Mouse (Mus musculus) C2C12 (cell line): ENCODE data around the gene Ltbp2. TPM values are rescaled to one million over a fixed set of nuclear protein-coding genes. Genes with fewer than 3 reads are reported as not detected.
A peak's percentile ranks its signal among the peaks of the same experiment; 100 is the strongest.

ENCODE experiments used
- H3K27me3 ChIP-seq: one replicate; pipeline ENCODE4 v1.6.1; 2011; ENCODE audit not compliant: control insufficient read depth, insufficient read depth, insufficient read length
- H3K36me3 ChIP-seq: one replicate; pipeline ENCODE4 v1.6.1; 2011; ENCODE audit not compliant: control insufficient read depth, insufficient read depth
- H3K4me3 ChIP-seq: one replicate; pipeline ENCODE4 v1.5.1; 2011; ENCODE audit warnings: mild to moderate bottlenecking, control low read depth; ENCODE audit not compliant: poor library complexity, insufficient read depth, severe bottlenecking
- H3K79me2 ChIP-seq: one replicate; pipeline ENCODE4 v1.6.1; 2011; ENCODE audit not compliant: control insufficient read depth, insufficient read depth
- H3K79me3 ChIP-seq: one replicate; pipeline ENCODE4 v1.6.1; 2011; ENCODE audit warnings: low read depth, control low read depth
- H3ac ChIP-seq: one replicate; pipeline ENCODE3; 2011; ENCODE audit warnings: low read depth; ENCODE audit not compliant: control insufficient read depth, insufficient read length
- CEBPB ChIP-seq: IDR thresholded peaks from one replicate; pipeline ENCODE4 v1.6.1; 2011; ENCODE audit warnings: low read depth, mild to moderate bottlenecking, control low read depth, moderate library complexity
- CTCF ChIP-seq: IDR thresholded peaks from one replicate; pipeline ENCODE4 v1.5.1; 2011; ENCODE audit not compliant: control insufficient read depth, insufficient read depth, insufficient read length
- FOSL1 ChIP-seq: IDR thresholded peaks from one replicate; pipeline ENCODE4 v1.8.0; 2011; ENCODE audit warnings: mild to moderate bottlenecking, low read length; ENCODE audit not compliant: poor library complexity, insufficient read depth, severe bottlenecking
- MAX ChIP-seq: IDR thresholded peaks from one replicate; pipeline ENCODE4 v1.6.1; 2011; ENCODE audit warnings: mild to moderate bottlenecking, control low read depth
- MYOD1 ChIP-seq: IDR thresholded peaks from one replicate; pipeline ENCODE4 v1.6.1; 2011; ENCODE audit warnings: low read depth; ENCODE audit not compliant: control insufficient read depth, insufficient read length
- MYOG ChIP-seq: IDR thresholded peaks from one replicate; pipeline ENCODE4 v1.6.1; 2011; ENCODE audit not compliant: control insufficient read depth, insufficient read length; ENCODE audit errors: extremely low read depth
- USF1 ChIP-seq: IDR thresholded peaks from one replicate; pipeline ENCODE4 v1.6.1; 2011; ENCODE audit warnings: low read depth, mild to moderate bottlenecking, control low read depth, moderate library complexity
- polyA plus RNA-seq: library from polyadenylated mRNA; unstranded; fragments of >200 nt; fragmentation: generic; extraction: Trizol; gene quantifications from one replicate; pipeline ENCODE4 v1.2.1, GENCODE M21; 2012; ENCODE audit warnings: missing spikeins

Ltbp2 gene
- polyA plus RNA-seq, 1 experiment = 49.5 TPM

GRCm38 (mm10) chr12:84851403-84852040 is 24.8 kb downstream of the Ltbp2 start:
- Histone ChIP-seq H3ac (no peak overlapping the region), H3K27me3 (no peaks in the 10 kb centered on the region), H3K79me3 (no peaks in the 10 kb centered on the region), H3K79me2 (no peaks in the 10 kb centered on the region), H3K36me3 (peaks cover 32% of the 10 kb centered on the region), H3K4me3 (no peak overlapping the region)
- TF ChIP-seq USF1 (no peak), FOSL1 (no peak), CEBPB (no peak), MAX (no peak), CTCF (no peak), MYOG (no peak), MYOD1 (no peak)

- H3K79me3 ChIP-seq = peaks cover 5% of the 10 kb centered on the region
- TF ChIP-seq USF1 (no peak), MAX (no peak), MYOD1 (no peak), CTCF (no peak), FOSL1 (no peak), MYOG (no peak), CEBPB (no peak)
- peak overlapping the region; percentile 68 for H3ac ChIP-seq
- H3K4me3 ChIP-seq = no peak overlapping the region
- peaks cover 19% of the 10 kb centered on the region for H3K79me2 ChIP-seq
- H3K36me3 ChIP-seq = peaks cover 41% of the 10 kb centered on the region
- H3K27me3 ChIP-seq = no peaks in the 10 kb centered on the region
Measured at GRCm38 (mm10) chr12:84847882-84848281, 28.4 kb downstream of the Ltbp2 start.

- Histone ChIP-seq H3K4me3 (no peak overlapping the region), H3K27me3 (no peaks in the 10 kb centered on the region)
Measured at GRCm38 (mm10) chr12:84847480-84847879, 28.9 kb downstream of the Ltbp2 start.

GRCm38 (mm10) chr12:84846594-84847014 is 29.7 kb downstream of the Ltbp2 start:
- Histone ChIP-seq H3K27me3 (no peaks in the 10 kb centered on the region), H3K4me3 (no peak overlapping the region), H3K36me3 (peaks cover 34% of the 10 kb centered on the region), H3K79me2 (peaks cover 19% of the 10 kb centered on the region), H3ac (no peak overlapping the region), H3K79me3 (peaks cover 5% of the 10 kb centered on the region)
- no peak for TF ChIP-seq CTCF
- peak; percentile 43 for TF ChIP-seq USF1
- no peak for TF ChIP-seq MYOG
- TF ChIP-seq MAX = peak; percentile 72
- peak; percentile 79 for TF ChIP-seq FOSL1
- peak; percentile 56 for TF ChIP-seq CEBPB
- peak; percentile 41 for TF ChIP-seq MYOD1

More at GRCm38 (mm10) chr12:84847480-84847879, 28.9 kb downstream of the Ltbp2 start:
- H3K36me3 ChIP-seq = peaks cover 42% of the 10 kb centered on the region
- peaks cover 19% of the 10 kb centered on the region for H3K79me2 ChIP-seq
- TF ChIP-seq CTCF (no peak), USF1 (no peak), FOSL1 (no peak), MYOD1 (peak; percentile 1), CEBPB (peak; percentile 73), MAX (no peak), MYOG (no peak)
- H3K79me3 ChIP-seq = peaks cover 5% of the 10 kb centered on the region
- peak overlapping the region; percentile 68 for H3ac ChIP-seq

- TF ChIP-seq CEBPB (no peak), MAX (no peak), USF1 (no peak), FOSL1 (no peak), MYOD1 (no peak), CTCF (no peak), MYOG (no peak)
- H3K27me3 ChIP-seq = no peaks in the 10 kb centered on the region
- peaks cover 19% of the 10 kb centered on the region for H3K79me2 ChIP-seq
- peaks cover 5% of the 10 kb centered on the region for H3K79me3 ChIP-seq
- no peak overlapping the region for H3ac ChIP-seq
- H3K36me3 ChIP-seq = peaks cover 25% of the 10 kb centered on the region
- H3K4me3 ChIP-seq = no peak overlapping the region
Measured at GRCm38 (mm10) chr12:84842706-84843105, 33.6 kb downstream of the Ltbp2 start.
